Mouse (Mus musculus) B cell, adult 62 days (primary cell): Measurements from ENCODE around the gene Pmpcb. TPM values are rescaled to one million over a fixed set of nuclear protein-coding genes. Genes with fewer than 3 reads are reported as not detected.

Experiments
- total RNA-seq: library from RNA; stranded (reverse); gene quantifications from 4 replicates; pipeline ENCODE4 v1.2.4, GENCODE M21; 2023

Gene Pmpcb
- 89.0 to 108 TPM (median 93.3 TPM) in 4 replicates for total RNA-seq

DNA sequence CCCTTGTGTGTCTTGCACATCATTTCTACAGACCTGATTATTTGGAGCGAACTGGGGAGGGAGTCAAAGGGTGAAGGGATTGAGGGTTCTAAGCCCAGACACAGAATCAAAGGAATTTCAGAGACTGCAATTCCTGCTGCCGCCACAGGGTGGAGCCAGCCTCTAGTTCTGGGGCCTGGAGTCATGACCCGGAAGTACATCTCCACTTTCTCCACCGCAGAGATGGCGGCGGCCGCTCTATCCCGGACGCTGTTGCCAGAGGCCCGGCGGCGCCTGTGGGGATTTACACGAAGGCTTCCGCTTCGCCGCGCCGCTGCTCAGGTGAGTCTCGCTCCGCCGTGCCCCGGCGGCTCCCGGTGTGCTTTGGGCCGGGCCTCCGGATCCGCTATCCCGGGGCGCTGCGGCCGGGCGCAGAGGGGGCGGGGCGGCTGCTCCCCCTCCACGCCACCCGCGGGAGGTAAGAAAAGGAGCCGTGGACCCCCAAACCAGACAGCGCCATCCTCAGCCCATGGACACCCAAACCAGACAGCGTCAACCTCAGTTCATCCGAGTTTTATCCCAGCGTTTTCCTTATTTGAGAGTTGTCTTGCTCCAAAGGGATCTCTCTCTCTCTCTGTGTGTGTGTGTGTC, at the start of gene Pmpcb:
Gene Pmpcb, plus strand, starts transcription at position 186 of the 630 bp plus-strand sequence.

DNA sequence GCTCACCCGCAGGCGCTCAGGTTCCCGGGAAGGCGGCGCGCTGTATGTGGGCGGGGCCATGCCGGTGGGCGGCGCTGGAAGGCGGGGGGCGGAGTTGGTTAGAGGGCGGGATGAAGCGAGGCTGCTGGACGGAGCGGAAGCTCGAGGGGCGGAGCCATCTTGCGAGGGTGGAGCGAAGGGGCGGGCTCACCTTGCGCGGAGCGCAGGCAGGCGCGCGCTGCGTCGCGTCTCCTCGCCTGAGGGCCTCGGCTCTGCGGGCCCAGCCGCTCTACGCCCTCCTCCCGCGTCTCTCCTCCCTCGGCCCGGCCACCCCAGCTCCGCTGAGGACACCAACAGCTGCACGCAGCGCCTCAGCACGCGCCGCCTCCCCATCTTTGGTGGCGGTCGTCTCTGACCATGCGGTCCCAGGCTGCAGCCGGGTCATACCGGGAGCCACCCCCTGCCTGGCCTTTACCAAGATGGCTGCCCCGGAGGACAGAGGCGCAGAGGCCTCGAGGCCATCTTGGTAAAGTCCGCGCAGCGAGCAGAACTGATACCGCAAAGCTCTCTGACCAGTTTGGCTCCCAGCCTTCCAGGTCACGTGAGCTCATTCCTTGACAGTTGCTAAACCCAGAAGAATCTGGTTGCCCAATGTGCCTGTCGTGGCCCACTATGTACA, 35.5 kb upstream of the Pmpcb start, which contains the start of gene Napepld:
Gene Napepld, minus strand, starts transcription at position 46 of the 658 bp plus-strand sequence.

DNA sequence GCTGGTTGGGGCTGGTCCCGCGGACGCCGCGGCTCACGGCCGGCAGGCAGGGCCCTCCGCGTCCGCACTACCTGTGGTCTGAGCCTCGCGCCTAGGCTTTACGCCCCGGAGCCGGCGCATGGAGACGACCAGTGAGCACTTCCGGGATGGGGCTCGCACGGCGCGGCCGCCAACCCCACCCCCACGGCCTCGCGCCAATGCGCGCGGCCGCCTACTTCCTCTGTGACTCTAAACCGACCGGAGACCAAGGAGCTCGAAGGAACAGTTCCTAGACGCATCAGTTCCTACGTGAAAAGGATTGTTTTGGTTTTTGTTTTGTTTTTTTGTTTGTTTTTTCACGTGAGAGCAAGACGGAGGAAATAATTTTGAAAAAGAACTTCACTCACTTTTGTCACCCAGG, 48.1 kb downstream of the Pmpcb start, which contains the start of the genes Dnajc2 and Psmc2:
Gene Dnajc2, minus strand, starts transcription at position 199 of the 400 bp plus-strand sequence.
Gene Psmc2, plus strand, starts transcription at position 231 of the 400 bp plus-strand sequence.

Other genes starting within 250 kb of the Pmpcb start
- gene Lrrc17, start 193.6 kb upstream of the Pmpcb start, total RNA-seq, result not detected in 4 replicates
- 0.36 TPM in 1 of 4 replicates, not detected in the others for gene Fbxl13, start 91.5 kb upstream of the Pmpcb start, total RNA-seq
- 33.9 to 42.2 TPM (median 38.9 TPM) in 4 replicates for gene Armc10, start 91.3 kb upstream of the Pmpcb start, total RNA-seq
- 0.94 to 1.6 TPM (median 1.5 TPM) in 4 replicates for gene Napepld, start 35.7 kb upstream of the Pmpcb start, total RNA-seq
- gene Dnajc2, start 48.1 kb downstream of the Pmpcb start, total RNA-seq, result 54.8 to 59.1 TPM (median 55.4 TPM) in 4 replicates
- 63.4 to 74.7 TPM (median 67.5 TPM) in 4 replicates for gene Psmc2, start 48.1 kb downstream of the Pmpcb start, total RNA-seq
- gene Slc26a5, start 128.5 kb downstream of the Pmpcb start, total RNA-seq, result not detected in 4 replicates